Mouse (Mus musculus) bone marrow, adult 2 months (tissue): ENCODE results near the gene Cpb2.

Source experiments
- CTCF ChIP-seq: fragments of 200-500 bp; IDR thresholded peaks from 2 replicates; pipeline ENCODE4 v1.5.1; 2011; ENCODE audit warnings: low read length, control low read depth; ENCODE audit not compliant: control insufficient read depth, insufficient read depth
- POLR2A ChIP-seq: fragments of 200-500 bp; IDR thresholded peaks from 2 replicates; pipeline ENCODE4 v1.6.1; 2011; ENCODE audit warnings: low read depth, mild to moderate bottlenecking, control low read depth, low read length, borderline replicate concordance; ENCODE audit not compliant: control insufficient read depth

- TF ChIP-seq CTCF (no peak), POLR2A (no peak)
These were observed 36.6 kb upstream of the Cpb2 start for GRCm38 (mm10) chr14:75205363-75206051.
